Mouse (Mus musculus) A20 (cell line): Measurements from ENCODE around the gene Rgcc.
A peak's percentile ranks its signal among the peaks of the same experiment; 100 is the strongest.

Experiments used
- DNase-seq: peaks from one replicate; pipeline ENCODE4 v3.0.0-alpha.2; 2011; ENCODE audit warnings: low read depth, low spot score

Rgcc gene

GRCm38 (mm10) chr14:79278927-79279326 is 22.5 kb downstream of the Rgcc start:
- DNase-seq = no peak

- DNase-seq = no peak
These were observed 23.5 kb downstream of the Rgcc start for GRCm38 (mm10) chr14:79277922-79278321.

GRCm38 (mm10) chr14:79275870-79276395 is 25.5 kb downstream of the Rgcc start:
- DNase-seq = no peak

- DNase-seq = no peak
These were observed 26.0 kb downstream of the Rgcc start for GRCm38 (mm10) chr14:79275441-79275840.

GRCm38 (mm10) chr14:79273697-79274477 is 27.6 kb downstream of the Rgcc start:
- DNase-seq = no peak

- DNase-seq = no peak
These were observed 28.5 kb downstream of the Rgcc start for GRCm38 (mm10) chr14:79272991-79273390.

- DNase-seq = no peak
These were observed 29.2 kb downstream of the Rgcc start for GRCm38 (mm10) chr14:79272188-79272694.

GRCm38 (mm10) chr14:79269551-79269950 is 31.9 kb downstream of the Rgcc start:
- peak; percentile 67 for DNase-seq

GRCm38 (mm10) chr14:79267878-79268277 is 33.6 kb downstream of the Rgcc start:
- peak; percentile 89 for DNase-seq

GRCm38 (mm10) chr14:79267382-79267781 is 34.1 kb downstream of the Rgcc start:
- peak; percentile 85 for DNase-seq

- DNase-seq = no peak
These were observed 35.0 kb downstream of the Rgcc start for GRCm38 (mm10) chr14:79266408-79266807.

GRCm38 (mm10) chr14:79265738-79266137 is 35.7 kb downstream of the Rgcc start:
- DNase-seq = no peak

- no peak for DNase-seq
These were observed 38.1 kb downstream of the Rgcc start for GRCm38 (mm10) chr14:79263321-79263720.

GRCm38 (mm10) chr14:79262677-79263076 is 38.8 kb downstream of the Rgcc start:
- no peak for DNase-seq

GRCm38 (mm10) chr14:79259062-79259779 is 42.2 kb downstream of the Rgcc start:
- no peak for DNase-seq

GRCm38 (mm10) chr14:79256656-79257055 is 44.8 kb downstream of the Rgcc start:
- DNase-seq = no peak

- no peak for DNase-seq
These were observed 45.7 kb downstream of the Rgcc start for GRCm38 (mm10) chr14:79255786-79256185.

- no peak for DNase-seq
These were observed 49.6 kb downstream of the Rgcc start for GRCm38 (mm10) chr14:79251727-79252285.

GRCm38 (mm10) chr14:79244571-79244970 is 56.9 kb downstream of the Rgcc start:
- DNase-seq = no peak

- no peak for DNase-seq
These were observed 58.2 kb downstream of the Rgcc start for GRCm38 (mm10) chr14:79243038-79243883.

GRCm38 (mm10) chr14:79242386-79242720 is 59.1 kb downstream of the Rgcc start:
- DNase-seq = no peak
